Mouse (Mus musculus): Measurements from ENCODE around the gene Sacm1l. TPM values are rescaled to one million over a fixed set of nuclear protein-coding genes. Genes with fewer than 3 reads are reported as not detected.

Gene Sacm1l
- polyA plus RNA-seq, 1 experiment: 8.1 TPM

GRCm38 (mm10) chr9:123485561-123485960 is 44.0 kb upstream of the Sacm1l start:
- Histone ChIP-seq H3K4me3 (ENCODE audit: control insufficient read depth, insufficient read depth, low read length) (no peak overlapping the region), H3K4me1 (replicated peaks; ENCODE audit: control insufficient read depth, insufficient read depth, low read length) (peaks cover 30% of the 10 kb centered on the region), H3K27me3 (ENCODE audit: control insufficient read depth, insufficient read depth, low read length) (no peaks in the 10 kb centered on the region), H3K36me3 (ENCODE audit: control insufficient read depth, insufficient read depth, low read length) (peaks cover 18% of the 10 kb centered on the region), H3K27ac (ENCODE audit: control insufficient read depth, insufficient read depth, low read length) (no peak overlapping the region)
- TF ChIP-seq POLR2A (IDR thresholded peaks at IDR 0.05; ENCODE audit: control insufficient read depth, extremely low read depth, insufficient read depth, low read length, poor library complexity) (no peak), CTCF (IDR thresholded peaks at IDR 0.05; ENCODE audit: borderline replicate concordance, control insufficient read depth, extremely low read depth, insufficient read depth, low read length, poor library complexity) (no peak)
- DNase-seq: no peak
- WGBS: 92% methylated on average over 4 of the region's 4 CpGs

- Histone ChIP-seq H3K36me3 (ENCODE audit: control insufficient read depth, insufficient read depth, low read length) (peaks cover 17% of the 10 kb centered on the region), H3K27ac (ENCODE audit: control insufficient read depth, insufficient read depth, low read length) (no peak overlapping the region), H3K27me3 (ENCODE audit: control insufficient read depth, insufficient read depth, low read length) (no peaks in the 10 kb centered on the region), H3K4me3 (ENCODE audit: control insufficient read depth, insufficient read depth, low read length) (no peak overlapping the region), H3K4me1 (replicated peaks; ENCODE audit: control insufficient read depth, insufficient read depth, low read length) (peaks cover 25% of the 10 kb centered on the region)
- 93% methylated on average over 3 of the region's 3 CpGs for WGBS
- no peak for TF ChIP-seq CTCF (IDR thresholded peaks at IDR 0.05; ENCODE audit: borderline replicate concordance, control insufficient read depth, extremely low read depth, insufficient read depth, low read length, poor library complexity)
- TF ChIP-seq POLR2A (IDR thresholded peaks at IDR 0.05; ENCODE audit: control insufficient read depth, extremely low read depth, insufficient read depth, low read length, poor library complexity): no peak
- no peak for DNase-seq
These were observed 42.9 kb upstream of the Sacm1l start for GRCm38 (mm10) chr9:123486635-123487034.

GRCm38 (mm10) chr9:123489073-123489472 is 40.5 kb upstream of the Sacm1l start:
- Histone ChIP-seq H3K27ac (ENCODE audit: control insufficient read depth, insufficient read depth, low read length) (no peak overlapping the region), H3K36me3 (ENCODE audit: control insufficient read depth, insufficient read depth, low read length) (peaks cover 9% of the 10 kb centered on the region), H3K27me3 (ENCODE audit: control insufficient read depth, insufficient read depth, low read length) (no peaks in the 10 kb centered on the region), H3K4me1 (replicated peaks; ENCODE audit: control insufficient read depth, insufficient read depth, low read length) (peaks cover 16% of the 10 kb centered on the region), H3K4me3 (ENCODE audit: control insufficient read depth, insufficient read depth, low read length) (no peak overlapping the region)
- TF ChIP-seq POLR2A (IDR thresholded peaks at IDR 0.05; ENCODE audit: control insufficient read depth, extremely low read depth, insufficient read depth, low read length, poor library complexity): no peak
- WGBS: 87% methylated on average over 2 of the region's 2 CpGs
- no peak for DNase-seq

GRCm38 (mm10) chr9:123489727-123490343 is 39.7 kb upstream of the Sacm1l start:
- Histone ChIP-seq H3K4me1 (replicated peaks; ENCODE audit: control insufficient read depth, insufficient read depth, low read length) (peaks cover 15% of the 10 kb centered on the region; the same call in 1 of the 2 replicates), H3K4me3 (ENCODE audit: control insufficient read depth, insufficient read depth, low read length) (no peak overlapping the region), H3K36me3 (ENCODE audit: control insufficient read depth, insufficient read depth, low read length) (peaks cover 7% of the 10 kb centered on the region; the same call in 1 of the 2 replicates), H3K27ac (ENCODE audit: control insufficient read depth, insufficient read depth, low read length) (no peak overlapping the region), H3K27me3 (ENCODE audit: control insufficient read depth, insufficient read depth, low read length) (no peaks in the 10 kb centered on the region)
- no peak for TF ChIP-seq CTCF (IDR thresholded peaks at IDR 0.05; ENCODE audit: borderline replicate concordance, control insufficient read depth, extremely low read depth, insufficient read depth, low read length, poor library complexity)
- TF ChIP-seq POLR2A (IDR thresholded peaks at IDR 0.05; ENCODE audit: control insufficient read depth, extremely low read depth, insufficient read depth, low read length, poor library complexity): no peak
- WGBS: 83% methylated on average over 9 of the region's 9 CpGs
- no peak for DNase-seq

- peaks cover 3% of the 10 kb centered on the region; the same call in 1 of the 2 replicates for H3K36me3 ChIP-seq (ENCODE audit: control insufficient read depth, insufficient read depth, low read length)
- no peak overlapping the region for H3K4me3 ChIP-seq (ENCODE audit: control insufficient read depth, insufficient read depth, low read length)
- no peak for DNase-seq
- 80% methylated on average over 5 of the region's 5 CpGs for WGBS
- peaks cover 15% of the 10 kb centered on the region; the same call in 1 of the 2 replicates for H3K4me1 ChIP-seq (replicated peaks; ENCODE audit: control insufficient read depth, insufficient read depth, low read length)
- no peak for TF ChIP-seq POLR2A (IDR thresholded peaks at IDR 0.05; ENCODE audit: control insufficient read depth, extremely low read depth, insufficient read depth, low read length, poor library complexity)
- no peak for TF ChIP-seq CTCF (IDR thresholded peaks at IDR 0.05; ENCODE audit: borderline replicate concordance, control insufficient read depth, extremely low read depth, insufficient read depth, low read length, poor library complexity)
- no peaks in the 10 kb centered on the region for H3K27me3 ChIP-seq (ENCODE audit: control insufficient read depth, insufficient read depth, low read length)
- H3K27ac ChIP-seq (ENCODE audit: control insufficient read depth, insufficient read depth, low read length): no peak overlapping the region
These were observed 38.6 kb upstream of the Sacm1l start for GRCm38 (mm10) chr9:123490930-123491329.

- WGBS: 86% methylated on average over 9 of the region's 9 CpGs
These were observed 37.5 kb upstream of the Sacm1l start for GRCm38 (mm10) chr9:123491917-123492585.

More at GRCm38 (mm10) chr9:123491917-123492585, 37.5 kb upstream of the Sacm1l start:
- no peak for DNase-seq
- Histone ChIP-seq H3K4me3 (ENCODE audit: control insufficient read depth, insufficient read depth, low read length) (no peak overlapping the region), H3K36me3 (ENCODE audit: control insufficient read depth, insufficient read depth, low read length) (no peaks in the 10 kb centered on the region; the same call in 1 of the 2 replicates), H3K4me1 (replicated peaks; ENCODE audit: control insufficient read depth, insufficient read depth, low read length) (0 out of 2 replicates have a peak, but pooled peaks cover 13% of the 10 kb centered on the region), H3K27ac (ENCODE audit: control insufficient read depth, insufficient read depth, low read length) (no peak overlapping the region; the same call in 1 of the 2 replicates), H3K27me3 (ENCODE audit: control insufficient read depth, insufficient read depth, low read length) (no peaks in the 10 kb centered on the region)
- TF ChIP-seq CTCF (IDR thresholded peaks at IDR 0.05; ENCODE audit: borderline replicate concordance, control insufficient read depth, extremely low read depth, insufficient read depth, low read length, poor library complexity) (no peak), POLR2A (IDR thresholded peaks at IDR 0.05; ENCODE audit: control insufficient read depth, extremely low read depth, insufficient read depth, low read length, poor library complexity) (no peak)
